Mouse (Mus musculus): ENCODE measurements around the gene Neurl1b.

The Neurl1b gene

GRCm38 (mm10) chr17:26490910-26491309, 76.3 kb downstream of the Neurl1b start:
- no peak for DNase-seq (ENCODE audit: low read depth, low spot score)

- DNase-seq (ENCODE audit: low read depth, low spot score), result no peak
Measured at GRCm38 (mm10) chr17:26492246-26492645, 77.6 kb downstream of the Neurl1b start.

DNA sequence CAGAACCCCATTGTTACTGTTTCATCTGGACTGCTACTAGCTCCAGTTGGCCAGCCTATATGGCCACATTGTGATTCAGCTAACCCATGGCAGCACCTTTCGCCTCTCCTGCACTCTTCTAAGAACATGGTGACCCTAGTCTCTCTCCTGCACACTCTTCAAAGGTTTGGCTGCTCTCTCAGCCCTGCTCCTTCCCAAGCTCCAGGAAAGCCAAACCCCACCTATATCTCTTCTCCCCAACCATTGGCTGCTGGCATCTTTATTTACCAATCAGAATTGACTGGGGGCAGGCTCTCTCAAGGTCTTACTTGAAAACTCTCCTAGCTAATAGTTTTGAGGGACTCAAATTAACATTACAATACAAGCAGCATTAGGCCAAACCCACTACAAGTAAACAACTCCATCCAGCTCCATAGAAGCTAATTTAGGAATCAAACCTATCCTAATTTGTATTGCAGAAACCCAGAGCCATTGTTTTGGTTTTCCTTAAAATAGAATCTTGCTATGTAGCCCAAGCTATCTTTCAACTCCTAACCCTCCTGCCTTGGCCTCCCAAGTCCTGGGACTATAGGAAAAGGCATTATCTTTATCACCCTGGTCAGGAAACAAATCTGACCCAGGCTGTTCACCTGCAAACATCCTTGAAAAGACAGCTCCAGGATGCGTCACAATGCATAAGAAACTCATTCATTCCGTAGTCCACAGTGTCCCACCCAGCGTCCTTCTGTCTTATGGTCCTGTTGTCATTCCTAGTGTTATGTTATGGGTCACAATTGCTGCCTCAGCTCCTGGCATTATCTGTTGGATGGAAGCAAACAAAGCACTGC, 80.2 kb downstream of the Neurl1b start:
- no peak for DNase-seq (ENCODE audit: low read depth, low spot score)
